In genomic region chr2:92266100-92266617, GRCm38 (mm10) we compare ENCODE assay signal across 33 mouse cellular contexts.
DNase-seq lines count a peak whose midpoint lies in the region; ATAC-seq and TF ChIP-seq lines count a peak whose summit lies in the region.
"Had no signal": no experiment of that assay in that cellular context is flagged by ENCODE, and none has a peak within 500 bp of the region (broad histone marks: within the 10 kb centered on the region; RNA-seq: fewer than 3 reads in every experiment).

No protein-coding gene starts in this region.

- no peak overlapping the region for H3K27ac ChIP-seq in heart, embryonic 10.5 days
- peak overlapping the region; percentile 44; the same call in 1 of the 2 replicates for H3K27ac ChIP-seq in stomach, embryonic 15.5 days
- no peak overlapping the region for H3K27ac ChIP-seq in stomach, postnatal 0 days (replicated peaks)
- H3K27ac ChIP-seq: embryonic facial prominence, embryonic 10.5 days; embryonic facial prominence, embryonic 15.5 days; heart, adult 2 months; heart, embryonic 13.5 days; hindbrain, embryonic 14.5 days; kidney, embryonic 15.5 days; limb, embryonic 10.5 days; limb, embryonic 15.5 days; liver, embryonic 13.5 days; midbrain, embryonic 10.5 days; neural tube, embryonic 13.5 days had no signal

- H3K4me3 ChIP-seq in heart, embryonic 10.5 days: no peak overlapping the region
- no peak overlapping the region for H3K4me3 ChIP-seq in stomach, embryonic 15.5 days (replicated peaks)
- H3K4me3 ChIP-seq in stomach, postnatal 0 days (ENCODE audit: low read depth, low read length): no peak overlapping the region
- H3K4me3 ChIP-seq: embryonic facial prominence, embryonic 10.5 days; embryonic facial prominence, embryonic 15.5 days; heart, adult 2 months; heart, embryonic 13.5 days; kidney, embryonic 15.5 days; limb, embryonic 10.5 days; limb, embryonic 15.5 days; liver, embryonic 13.5 days; midbrain, embryonic 10.5 days; neural tube, embryonic 13.5 days had no signal

- peaks cover 10% of the 10 kb centered on the region; the same call in 1 of the 2 replicates for H3K36me3 ChIP-seq in heart, embryonic 10.5 days
- H3K36me3 ChIP-seq in stomach, embryonic 15.5 days: no peaks in the 10 kb centered on the region
- no peaks in the 10 kb centered on the region for H3K36me3 ChIP-seq in stomach, postnatal 0 days (ENCODE audit: control insufficient read depth, insufficient read depth, low read length)
- H3K36me3 ChIP-seq: liver, embryonic 13.5 days had no signal

- no peaks in the 10 kb centered on the region; the same call in 1 of the 2 replicates for H3K4me1 ChIP-seq in heart, embryonic 10.5 days
- no peaks in the 10 kb centered on the region for H3K4me1 ChIP-seq in stomach, embryonic 15.5 days
- H3K4me1 ChIP-seq in stomach, postnatal 0 days (replicated peaks; ENCODE audit: control insufficient read depth, insufficient read depth): no peaks in the 10 kb centered on the region
- H3K4me1 ChIP-seq: embryonic facial prominence, embryonic 10.5 days; embryonic facial prominence, embryonic 15.5 days; kidney, embryonic 15.5 days; limb, embryonic 10.5 days; limb, embryonic 15.5 days; midbrain, embryonic 10.5 days had no signal

- H3K4me2 ChIP-seq in stomach, embryonic 15.5 days: no peak overlapping the region
- H3K4me2 ChIP-seq in stomach, postnatal 0 days (replicated peaks; ENCODE audit: low read depth): no peak overlapping the region
- H3K4me2 ChIP-seq: embryonic facial prominence, embryonic 15.5 days; heart, embryonic 13.5 days; hindbrain, embryonic 14.5 days; kidney, embryonic 15.5 days; limb, embryonic 15.5 days; liver, embryonic 13.5 days; neural tube, embryonic 13.5 days had no signal

- no peak for TF ChIP-seq CTCF in stomach, postnatal 0 days (IDR thresholded peaks at IDR 0.05; ENCODE audit: low read depth)

- TF ChIP-seq EP300 in stomach, postnatal 0 days (optimal IDR thresholded peaks at IDR 0.05): no peak

- ATAC-seq in stomach, embryonic 15.5 days (ENCODE audit: insufficient read depth, low FRiP score, low read depth): no peak
- ATAC-seq in stomach, postnatal 0 days (ENCODE audit: low FRiP score, low TSS enrichment): no peak
- ATAC-seq: forebrain, embryonic 14.5 days; intestine, postnatal 0 days; midbrain, embryonic 16.5 days had no signal

- no peak overlapping the region for H3K9ac ChIP-seq in stomach, embryonic 15.5 days
- H3K9ac ChIP-seq in stomach, postnatal 0 days (ENCODE audit: low read length): no peak overlapping the region
- H3K9ac ChIP-seq: embryonic facial prominence, embryonic 15.5 days; heart, embryonic 13.5 days; hindbrain, embryonic 14.5 days; kidney, embryonic 15.5 days; limb, embryonic 15.5 days; liver, embryonic 13.5 days; neural tube, embryonic 13.5 days had no signal

- H3K9me3 ChIP-seq in heart, embryonic 10.5 days: no peaks in the 10 kb centered on the region
- H3K9me3 ChIP-seq in stomach, embryonic 15.5 days: no peaks in the 10 kb centered on the region
- H3K9me3 ChIP-seq in stomach, postnatal 0 days (ENCODE audit: control insufficient read depth, low read length): no peaks in the 10 kb centered on the region
- H3K9me3 ChIP-seq: embryonic facial prominence, embryonic 10.5 days; embryonic facial prominence, embryonic 15.5 days; G1E; heart, embryonic 13.5 days; kidney, embryonic 15.5 days; limb, embryonic 10.5 days; limb, embryonic 15.5 days; liver, embryonic 13.5 days; midbrain, embryonic 10.5 days; neural tube, embryonic 13.5 days had no signal

- WGBS in heart, embryonic 10.5 days: 80% methylated on average over 9 of the region's 9 CpGs
- 57% methylated on average over 9 of the region's 9 CpGs for WGBS in stomach, embryonic 15.5 days
- WGBS in stomach, postnatal 0 days: 36% methylated on average over 9 of the region's 9 CpGs

- peak; percentile 39 for DNase-seq in heart, adult 11 months
- DNase-seq in heart, embryonic 10.5 days (ENCODE audit: low spot score): no peak
- no peak for DNase-seq in stomach, postnatal 0 days (ENCODE audit: low spot score)
- peak; percentile 72 for DNase-seq in brain, adult 2 months (ENCODE audit: low read depth, low spot score)
- peak; percentile 54 for DNase-seq in telencephalon, adult 2 months (ENCODE audit: low read depth, low spot score)
- no peak for DNase-seq in urinary bladder, adult 2 months (ENCODE audit: low spot score)
- DNase-seq in kidney, adult 11 months: no peak
- DNase-seq: adrenal gland, postnatal 25 days; cerebellum, adult 18-20 months; cerebellum, postnatal 14 days; gastrocnemius, postnatal 36 days; heart, adult 2 months; heart, postnatal 10 days; kidney, postnatal 25 days; liver, embryonic 13.5 days; lung, adult 18-20 months; lung, postnatal 10 days; right cerebral cortex, postnatal 25 days; thymus, postnatal 4 days had no signal

- no peaks in the 10 kb centered on the region for H3K27me3 ChIP-seq in heart, embryonic 10.5 days (ENCODE audit: insufficient read depth, poor library complexity, severe bottlenecking)
- H3K27me3 ChIP-seq in stomach, embryonic 15.5 days (replicated peaks): no peaks in the 10 kb centered on the region
- no peaks in the 10 kb centered on the region for H3K27me3 ChIP-seq in stomach, postnatal 0 days (ENCODE audit: control insufficient read depth, insufficient read depth, low read length)
- H3K27me3 ChIP-seq: embryonic facial prominence, embryonic 15.5 days; heart, embryonic 13.5 days; kidney, embryonic 15.5 days; limb, embryonic 15.5 days; liver, embryonic 13.5 days; neural tube, embryonic 13.5 days had no signal

Comparison
In these comparisons a context has a peak if more than half of its experiments do, and no peak if none do; other contexts are left out.
1. DNase-seq: peak in heart, adult 11 months (single experiment), brain, adult 2 months (single experiment) and telencephalon, adult 2 months (single experiment); none in heart, embryonic 10.5 days (single experiment), stomach, postnatal 0 days (single experiment), urinary bladder, adult 2 months (single experiment) and kidney, adult 11 months (single experiment).